Mouse (Mus musculus): ENCODE measurements at regions not wholly inside any gene's neighbourhood (a gene's known extent, or its start where the extent isn't known, plus 50 kb on each side); places are given as distances from the start of the nearest gene placed in this dataset.
A peak's percentile ranks its signal among the peaks of the same experiment; 100 is the strongest.
"Not testable (repeated sequence)": the region's sequence is repeated elsewhere in the genome, so short reads cannot be mapped to it uniquely, and the experiment has no call there.

DNA sequence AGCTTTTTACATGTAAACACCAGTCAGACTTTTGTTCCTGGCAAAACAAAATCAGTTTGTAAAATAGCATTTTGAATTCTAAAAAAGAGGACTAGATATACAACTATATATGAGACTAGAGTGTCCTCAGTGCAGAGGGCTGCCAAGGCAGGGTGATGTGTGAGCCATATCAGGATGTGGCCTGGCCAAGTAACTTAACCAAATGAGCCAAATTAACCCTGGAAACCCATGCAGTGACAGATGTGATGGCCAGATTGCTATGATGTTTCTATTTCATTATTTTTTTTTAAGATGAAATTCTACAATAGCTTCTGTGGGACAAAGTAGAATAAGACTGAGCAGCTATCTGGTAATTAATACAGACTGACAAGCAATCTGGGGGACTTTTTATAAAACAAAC lies 181.8 kb downstream of the Nova1 start:
- H3K27ac ChIP-seq = no peak overlapping the region
- peaks cover 42% of the 10 kb centered on the region for H3K27me3 ChIP-seq (ENCODE audit: poor library complexity, severe bottlenecking)
- DNase-seq (ENCODE audit: extremely low spot score, low spot score) = no peak
- no peaks in the 10 kb centered on the region for H3K9me3 ChIP-seq
- peaks cover 18% of the 10 kb centered on the region for H3K4me1 ChIP-seq
- H3K36me3 ChIP-seq (replicated peaks) = no peaks in the 10 kb centered on the region
- no peak overlapping the region for H3K4me3 ChIP-seq

DNA sequence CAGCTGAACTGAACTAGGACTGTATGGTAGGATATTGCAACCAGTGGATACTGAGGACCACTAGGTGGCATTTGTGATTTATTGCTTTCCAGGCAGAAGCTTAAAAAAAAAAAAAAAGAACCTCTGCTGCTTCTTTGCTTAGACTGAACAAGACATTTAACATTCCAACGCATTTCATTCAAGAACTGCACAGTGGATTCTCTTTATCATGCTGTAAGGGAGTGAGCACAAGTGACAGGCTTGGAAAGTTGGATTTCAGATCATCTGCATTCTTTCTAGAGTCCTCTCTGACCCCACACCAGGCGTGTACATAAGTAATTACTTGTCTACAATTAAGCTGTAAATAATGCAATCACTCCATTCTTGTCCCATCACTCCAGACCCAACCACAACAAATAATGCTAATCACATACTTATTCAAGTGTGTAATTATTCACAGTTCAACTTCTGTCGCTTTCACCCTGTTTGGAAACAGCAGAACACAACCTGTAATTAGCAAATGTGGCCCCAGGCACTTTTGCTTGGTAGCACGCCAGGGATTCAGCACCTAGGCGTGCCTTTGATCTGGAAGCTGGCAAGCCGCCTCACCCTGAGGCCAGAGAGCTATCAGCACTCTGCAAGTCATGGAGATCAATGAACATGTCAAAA lies 183.5 kb downstream of the Nova1 start:
- peaks cover 46% of the 10 kb centered on the region for H3K27me3 ChIP-seq (ENCODE audit: poor library complexity, severe bottlenecking)
- peaks cover 18% of the 10 kb centered on the region for H3K4me1 ChIP-seq
- H3K9me3 ChIP-seq = no peaks in the 10 kb centered on the region
- peak; percentile 32 for DNase-seq (ENCODE audit: extremely low spot score, low spot score)
- no peaks in the 10 kb centered on the region for H3K36me3 ChIP-seq (replicated peaks)
- WGBS = 13% methylated on average over 6 of the region's 6 CpGs
- H3K4me3 ChIP-seq = no peak overlapping the region
- no peak overlapping the region for H3K27ac ChIP-seq

DNA sequence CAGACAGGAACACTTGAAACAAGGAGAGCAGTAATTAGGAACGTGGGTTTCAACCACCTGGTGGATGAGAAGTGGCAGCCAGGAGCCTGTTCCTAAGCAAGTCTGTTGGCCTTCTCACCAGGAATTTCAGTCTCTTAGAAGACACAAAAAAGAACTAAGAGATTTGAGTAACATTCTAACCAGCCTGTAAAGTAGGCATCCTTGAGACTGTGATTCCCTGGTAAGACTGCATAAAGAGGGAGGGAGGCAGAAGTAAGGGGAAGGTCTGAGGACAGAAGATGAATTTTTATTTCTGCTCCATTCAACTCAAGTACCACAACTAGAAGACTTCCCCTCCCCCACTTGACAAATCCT lies 184.0 kb downstream of the Nova1 start:
- peaks cover 46% of the 10 kb centered on the region for H3K27me3 ChIP-seq (ENCODE audit: poor library complexity, severe bottlenecking)

DNA sequence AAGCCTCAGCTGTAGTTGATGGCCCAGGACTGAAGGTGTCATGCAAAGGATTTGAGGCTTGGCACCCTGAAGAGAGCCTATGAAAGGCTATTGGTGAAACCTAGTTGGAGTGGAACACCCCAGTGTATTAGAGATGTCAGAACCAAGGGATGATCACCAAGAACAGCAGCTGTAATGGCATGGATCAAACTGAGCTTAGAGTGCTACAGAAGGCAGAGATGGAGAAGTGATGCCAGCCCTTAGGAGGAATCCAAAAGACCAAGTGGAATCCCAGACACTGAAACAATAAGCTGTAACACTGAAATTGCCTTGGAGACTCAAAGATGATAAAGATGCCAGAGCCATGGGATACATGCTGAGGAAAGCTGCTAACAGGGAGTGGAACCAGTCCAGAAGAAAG lies 186.3 kb downstream of the Nova1 start:
- Histone ChIP-seq H3K4me1 (peaks cover 18% of the 10 kb centered on the region), H3K27me3 (ENCODE audit: poor library complexity, severe bottlenecking) (peaks cover 40% of the 10 kb centered on the region)
- not testable (repeated sequence) for DNase-seq (ENCODE audit: extremely low spot score, low spot score); H3K4me3 ChIP-seq; H3K36me3 ChIP-seq (replicated peaks); H3K9me3 ChIP-seq; H3K27ac ChIP-seq

More for the DNA sequence above, 184.0 kb downstream of the Nova1 start:
- WGBS = 11% methylated on average over 1 of the region's 1 CpGs
- Histone ChIP-seq H3K36me3 (replicated peaks) (no peaks in the 10 kb centered on the region), H3K4me1 (peaks cover 18% of the 10 kb centered on the region), H3K9me3 (no peaks in the 10 kb centered on the region), H3K27ac (no peak overlapping the region), H3K4me3 (no peak overlapping the region)
- DNase-seq (ENCODE audit: extremely low spot score, low spot score) = no peak

DNA sequence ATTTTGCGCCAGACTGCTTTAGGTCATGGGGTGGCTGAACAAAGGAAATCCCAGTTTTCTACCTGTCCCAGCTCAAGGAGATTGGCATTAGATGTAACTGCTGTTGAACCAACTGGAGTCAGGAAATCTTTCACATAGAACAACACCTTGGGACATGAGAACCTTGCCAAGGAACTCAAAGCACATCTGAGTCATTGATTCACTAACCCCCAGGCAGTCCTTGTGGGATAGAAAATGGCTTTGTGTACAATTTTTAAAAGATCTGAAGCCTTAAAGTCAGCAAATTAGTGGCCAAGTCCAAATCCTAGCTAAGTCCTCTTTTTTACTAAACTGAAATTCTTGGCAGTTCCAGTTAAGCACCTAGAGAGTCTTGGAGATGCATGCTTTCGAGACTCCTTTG lies 191.4 kb downstream of the Nova1 start:
- 84% methylated on average over 2 of the region's 2 CpGs for WGBS
- H3K27ac ChIP-seq = no peak overlapping the region
- H3K36me3 ChIP-seq (replicated peaks) = no peaks in the 10 kb centered on the region
- H3K4me1 ChIP-seq = no peaks in the 10 kb centered on the region
- no peaks in the 10 kb centered on the region for H3K9me3 ChIP-seq
- no peak for DNase-seq (ENCODE audit: extremely low spot score, low spot score)
- H3K4me3 ChIP-seq = no peak overlapping the region
- H3K27me3 ChIP-seq (ENCODE audit: poor library complexity, severe bottlenecking) = peaks cover 7% of the 10 kb centered on the region; the same call in 1 of the 2 replicates

DNA sequence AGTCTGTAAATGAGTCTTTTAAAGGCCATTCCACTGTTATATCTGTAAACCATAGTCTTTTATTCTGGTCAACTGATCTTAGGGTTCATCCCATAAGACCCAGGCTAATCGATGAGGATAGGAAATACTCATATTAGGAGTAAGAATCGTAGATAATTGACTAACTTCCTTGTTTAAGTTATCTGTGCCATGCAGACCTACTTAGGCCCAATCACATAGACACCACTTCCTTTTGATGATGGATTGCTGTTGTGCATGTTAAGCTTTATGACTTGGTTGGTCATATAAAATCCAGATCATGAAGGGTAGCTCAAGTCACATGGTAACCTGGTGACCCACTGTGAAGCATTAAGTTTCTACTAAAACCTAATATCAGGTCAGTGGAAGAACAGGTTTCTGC lies 207.3 kb downstream of the Nova1 start:
- Histone ChIP-seq H3K4me1 (peaks cover 14% of the 10 kb centered on the region), H3K4me3 (no peak overlapping the region), H3K27me3 (ENCODE audit: poor library complexity, severe bottlenecking) (no peaks in the 10 kb centered on the region), H3K36me3 (replicated peaks) (no peaks in the 10 kb centered on the region), H3K27ac (no peak overlapping the region), H3K9me3 (no peaks in the 10 kb centered on the region)
- WGBS = 90% methylated on average over 2 of the region's 2 CpGs
- no peak for DNase-seq (ENCODE audit: extremely low spot score, low spot score)

DNA sequence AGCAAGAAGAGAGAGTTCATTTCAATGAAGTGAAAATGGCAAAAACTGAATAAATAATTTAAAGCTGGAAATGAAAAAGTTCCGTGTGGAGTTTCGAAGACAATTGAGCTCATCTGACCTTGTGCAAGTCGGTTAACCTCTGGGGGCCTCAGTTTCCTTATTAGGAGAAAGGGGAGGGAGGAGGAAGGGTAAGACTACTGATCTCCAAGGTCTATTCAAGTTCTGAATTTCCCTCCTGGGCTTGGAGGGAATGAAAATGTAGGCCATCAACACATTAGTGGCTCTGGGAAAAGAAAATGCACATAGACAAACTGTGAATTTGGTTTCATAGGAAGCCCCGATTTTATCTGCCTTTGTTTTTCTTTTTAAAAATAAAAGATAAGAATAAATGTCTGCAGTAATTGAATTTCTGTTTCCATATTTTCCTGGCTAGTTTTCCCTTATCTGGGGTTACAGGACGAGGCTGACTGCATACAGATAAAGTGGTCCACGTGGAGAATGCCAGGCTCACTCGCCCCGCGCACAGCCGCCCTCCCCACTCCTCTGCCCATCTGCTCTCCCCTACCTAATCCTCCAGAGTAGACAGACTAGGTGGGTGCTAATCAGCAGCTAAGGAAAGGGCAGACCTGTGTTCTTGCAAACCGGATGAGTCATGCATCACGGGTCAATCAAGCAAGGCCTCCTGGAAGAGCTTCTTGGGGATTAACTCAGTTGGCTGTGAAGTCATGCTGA lies 209.0 kb downstream of the Nova1 start:
- no peak overlapping the region for H3K4me3 ChIP-seq
- H3K4me1 ChIP-seq = peaks cover 14% of the 10 kb centered on the region
- no peaks in the 10 kb centered on the region for H3K36me3 ChIP-seq (replicated peaks)
- WGBS = 45% methylated on average over 12 of the region's 12 CpGs
- H3K9me3 ChIP-seq = no peaks in the 10 kb centered on the region
- H3K27me3 ChIP-seq (ENCODE audit: poor library complexity, severe bottlenecking) = no peaks in the 10 kb centered on the region
- H3K27ac ChIP-seq = no peak overlapping the region
- DNase-seq (ENCODE audit: extremely low spot score, low spot score) = no peak

DNA sequence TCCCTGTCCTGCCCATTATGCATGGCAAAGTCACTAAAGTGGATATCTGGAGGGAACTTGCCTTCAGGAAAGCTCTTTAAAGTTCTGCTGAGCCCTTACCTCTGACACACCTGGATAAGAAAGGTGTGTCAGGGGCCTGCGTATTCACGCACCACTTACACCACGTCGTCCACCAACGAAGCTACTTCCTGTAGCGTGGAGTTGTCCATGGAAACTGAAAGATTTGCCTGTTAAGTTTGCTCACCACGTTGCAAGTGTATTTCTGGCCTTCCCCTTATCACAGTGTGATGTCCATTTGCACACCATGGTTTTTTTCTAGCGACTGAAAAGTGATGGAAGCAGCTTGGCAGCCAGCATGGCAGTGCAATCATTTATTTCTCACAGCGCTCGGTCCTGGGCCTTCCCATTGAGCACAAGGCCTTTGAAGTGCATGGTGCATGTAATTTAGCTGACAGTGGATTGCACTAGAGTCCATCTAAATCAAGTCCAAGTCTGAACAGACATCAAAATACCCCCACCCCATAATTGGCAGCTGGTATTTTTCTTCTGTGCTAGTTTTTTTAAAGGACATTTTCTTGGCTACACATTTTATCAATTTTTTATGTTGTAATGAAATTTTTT lies 210.3 kb downstream of the Nova1 start:
- no peaks in the 10 kb centered on the region for H3K9me3 ChIP-seq
- H3K4me1 ChIP-seq = peaks cover 14% of the 10 kb centered on the region
- WGBS = 81% methylated on average over 10 of the region's 10 CpGs
- H3K36me3 ChIP-seq (replicated peaks) = no peaks in the 10 kb centered on the region
- no peaks in the 10 kb centered on the region for H3K27me3 ChIP-seq (ENCODE audit: poor library complexity, severe bottlenecking)
- no peak for DNase-seq (ENCODE audit: extremely low spot score, low spot score)
- no peak overlapping the region for H3K4me3 ChIP-seq
- no peak overlapping the region for H3K27ac ChIP-seq

DNA sequence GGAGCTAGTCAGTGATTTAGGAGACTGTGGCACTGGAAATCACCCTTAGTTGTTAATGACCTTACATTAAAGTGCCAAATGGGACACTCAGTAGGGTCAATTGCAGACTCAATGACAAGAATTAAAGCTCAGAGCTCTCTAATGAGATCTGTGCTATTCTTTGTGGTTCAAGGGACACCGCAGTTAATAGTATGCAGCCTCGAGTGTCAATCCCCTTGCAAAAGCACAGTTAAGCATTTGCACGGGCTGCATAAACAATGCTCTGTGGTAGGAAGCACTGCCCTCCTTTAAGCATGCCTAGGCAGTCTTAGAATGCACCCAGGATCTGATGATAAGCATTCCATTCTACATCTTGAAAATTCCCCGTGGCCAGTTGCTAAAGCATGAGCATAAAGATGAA lies 221.5 kb downstream of the Nova1 start:
- no peak overlapping the region for H3K27ac ChIP-seq
- peak; percentile 14 for DNase-seq (ENCODE audit: extremely low spot score, low spot score)
- peaks cover 9% of the 10 kb centered on the region for H3K4me1 ChIP-seq
- H3K36me3 ChIP-seq (replicated peaks) = no peaks in the 10 kb centered on the region
- H3K4me3 ChIP-seq = no peak overlapping the region
- no peaks in the 10 kb centered on the region for H3K9me3 ChIP-seq
- H3K27me3 ChIP-seq (ENCODE audit: poor library complexity, severe bottlenecking) = peaks cover 35% of the 10 kb centered on the region
- 29% methylated on average over 4 of the region's 4 CpGs for WGBS

DNA sequence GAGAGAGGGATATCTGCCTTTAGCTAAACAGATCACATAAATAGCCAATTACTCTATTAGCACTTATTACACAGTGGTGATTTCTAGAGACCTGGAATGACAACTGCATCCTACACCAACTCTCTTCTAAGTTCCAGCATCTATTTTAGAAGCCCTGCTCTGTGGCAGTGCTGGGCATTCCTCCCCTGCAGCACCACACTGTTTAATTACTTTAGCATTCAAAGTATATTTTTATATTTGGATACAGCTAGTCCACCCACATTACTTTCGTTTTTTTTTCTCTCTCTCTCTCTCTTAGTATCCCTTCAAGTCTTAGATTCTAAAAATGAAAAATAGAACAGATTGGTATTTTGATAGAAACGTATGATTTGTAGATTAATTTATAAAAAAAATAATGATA lies 250.1 kb downstream of the Nova1 start:
- Histone ChIP-seq H3K4me1 (peaks cover 5% of the 10 kb centered on the region; the same call in 1 of the 2 replicates), H3K4me3 (no peak overlapping the region), H3K36me3 (replicated peaks) (no peaks in the 10 kb centered on the region), H3K27ac (no peak overlapping the region), H3K9me3 (no peaks in the 10 kb centered on the region), H3K27me3 (ENCODE audit: poor library complexity, severe bottlenecking) (no peaks in the 10 kb centered on the region)
- 83% methylated on average over 2 of the region's 2 CpGs for WGBS
- no peak for DNase-seq (ENCODE audit: extremely low spot score, low spot score)

DNA sequence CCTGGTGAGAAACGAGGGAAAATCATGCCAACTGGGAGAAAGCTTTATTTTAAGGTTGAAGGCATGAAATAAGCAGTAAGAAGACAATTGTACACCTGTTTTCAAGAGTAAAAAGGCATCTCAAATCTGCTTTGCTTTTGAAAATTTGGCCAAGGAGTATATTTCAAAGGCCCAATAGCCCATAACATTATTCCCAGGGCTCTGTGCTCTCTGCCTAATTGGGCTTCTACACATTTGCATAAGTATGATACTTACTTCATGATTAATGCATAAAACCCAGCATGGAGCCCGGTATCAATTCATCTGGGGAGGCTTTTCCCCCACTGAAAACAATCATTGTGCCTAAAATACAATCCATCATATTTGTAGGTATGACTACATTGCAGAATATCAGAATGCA lies 252.4 kb downstream of the Nova1 start:
- Histone ChIP-seq H3K27me3 (ENCODE audit: poor library complexity, severe bottlenecking) (no peaks in the 10 kb centered on the region), H3K4me1 (peaks cover 5% of the 10 kb centered on the region; the same call in 1 of the 2 replicates), H3K36me3 (replicated peaks) (no peaks in the 10 kb centered on the region), H3K9me3 (no peaks in the 10 kb centered on the region), H3K27ac (no peak overlapping the region), H3K4me3 (no peak overlapping the region)
- 73% methylated on average over 2 of the region's 2 CpGs for WGBS
- DNase-seq (ENCODE audit: extremely low spot score, low spot score) = no peak

DNA sequence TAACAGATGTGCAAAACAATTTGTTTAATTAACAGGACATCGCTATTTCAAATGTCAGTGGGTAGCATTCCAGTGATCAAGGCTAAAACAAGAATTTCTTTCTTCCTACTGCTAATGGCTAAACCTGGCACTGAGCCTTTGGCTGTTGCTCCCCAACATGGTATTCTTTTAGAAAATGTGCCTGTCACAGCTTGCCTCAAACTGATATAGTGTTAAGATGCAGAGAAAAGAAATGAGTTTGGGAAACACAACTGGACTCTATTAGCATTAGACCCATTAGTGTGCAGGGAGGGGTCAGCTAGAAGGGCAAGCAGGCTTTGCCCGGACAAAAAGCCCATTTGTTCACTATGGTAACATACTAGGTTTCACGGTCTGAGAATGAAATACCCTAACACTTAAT lies 297.8 kb downstream of the Nova1 start:
- Histone ChIP-seq H3K4me3 (no peak overlapping the region), H3K36me3 (replicated peaks) (no peaks in the 10 kb centered on the region), H3K27ac (no peak overlapping the region), H3K9me3 (no peaks in the 10 kb centered on the region), H3K27me3 (ENCODE audit: poor library complexity, severe bottlenecking) (no peaks in the 10 kb centered on the region), H3K4me1 (peaks cover 14% of the 10 kb centered on the region)
- no peak for DNase-seq (ENCODE audit: extremely low spot score, low spot score)
- 32% methylated on average over 3 of the region's 3 CpGs for WGBS

DNA sequence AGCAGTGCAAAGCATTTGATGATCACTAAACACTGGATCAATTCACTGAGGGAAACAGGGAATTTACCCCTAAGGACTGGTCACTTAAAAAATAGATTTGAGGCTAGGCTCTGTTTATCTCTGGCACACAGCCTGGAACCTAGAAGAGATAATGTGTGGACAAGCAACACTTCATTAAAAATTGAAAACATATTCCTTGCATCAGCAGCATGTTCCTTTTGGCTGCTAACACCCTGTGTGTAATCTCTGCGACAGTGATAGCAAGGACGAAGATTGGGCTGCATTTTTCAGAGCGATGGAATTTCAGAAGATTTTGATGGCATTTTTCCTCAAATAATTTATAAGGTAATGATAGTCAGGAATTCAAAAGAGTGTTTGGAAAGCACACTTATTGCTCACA lies 310.9 kb downstream of the Nova1 start:
- Histone ChIP-seq H3K9me3 (0 out of 2 replicates have a peak, but pooled peaks cover 2% of the 10 kb centered on the region), H3K27me3 (ENCODE audit: poor library complexity, severe bottlenecking) (no peaks in the 10 kb centered on the region), H3K4me1 (peaks cover 6% of the 10 kb centered on the region; the same call in 1 of the 2 replicates), H3K4me3 (no peak overlapping the region), H3K36me3 (replicated peaks) (no peaks in the 10 kb centered on the region), H3K27ac (no peak overlapping the region)
- 97% methylated on average over 3 of the region's 3 CpGs for WGBS
- no peak for DNase-seq (ENCODE audit: extremely low spot score, low spot score)

Data from forebrain, embryonic 10.5 days (tissue).